Mouse (Mus musculus) 3T3-L1 (cell line): ENCODE results near the gene Iffo2.
A peak's percentile ranks its signal among the peaks of the same experiment; 100 is the strongest.

Source experiments
- DNase-seq: peaks from one replicate; pipeline ENCODE4 v3.0.0-alpha.2; 2015; ENCODE audit warnings: low read depth, low spot score

The Iffo2 gene

GRCm38 (mm10) chr4:139581427-139582051, 51.2 kb downstream of the Iffo2 start:
- peak; percentile 58 for DNase-seq

- no peak for DNase-seq
Observed at GRCm38 (mm10) chr4:139582346-139582745, 52.0 kb downstream of the Iffo2 start.

GRCm38 (mm10) chr4:139582903-139583302, 52.6 kb downstream of the Iffo2 start:
- DNase-seq, result no peak

GRCm38 (mm10) chr4:139583629-139584245, 53.4 kb downstream of the Iffo2 start:
- peak; percentile 75 for DNase-seq

GRCm38 (mm10) chr4:139584704-139585103, 54.4 kb downstream of the Iffo2 start:
- no peak for DNase-seq

GRCm38 (mm10) chr4:139585713-139586112, 55.4 kb downstream of the Iffo2 start:
- DNase-seq, result no peak

- no peak for DNase-seq
Observed at GRCm38 (mm10) chr4:139587370-139587769, 57.0 kb downstream of the Iffo2 start.

GRCm38 (mm10) chr4:139587773-139588172, 57.4 kb downstream of the Iffo2 start:
- no peak for DNase-seq

GRCm38 (mm10) chr4:139589351-139590027, 59.1 kb downstream of the Iffo2 start:
- DNase-seq, result no peak

- DNase-seq, result no peak
Observed at GRCm38 (mm10) chr4:139590446-139590845, 60.1 kb downstream of the Iffo2 start.

- no peak for DNase-seq
Observed at GRCm38 (mm10) chr4:139592895-139593294, 62.5 kb downstream of the Iffo2 start.

- no peak for DNase-seq
Observed at GRCm38 (mm10) chr4:139593383-139593782, 63.0 kb downstream of the Iffo2 start.

GRCm38 (mm10) chr4:139594062-139594461, 63.7 kb downstream of the Iffo2 start:
- no peak for DNase-seq

GRCm38 (mm10) chr4:139596715-139597114, 66.4 kb downstream of the Iffo2 start:
- no peak for DNase-seq

- no peak for DNase-seq
Observed at GRCm38 (mm10) chr4:139597286-139598284, 67.2 kb downstream of the Iffo2 start.

- DNase-seq, result peak; percentile 61
Observed at GRCm38 (mm10) chr4:139598356-139598755, 68.0 kb downstream of the Iffo2 start.

GRCm38 (mm10) chr4:139598950-139599518, 68.7 kb downstream of the Iffo2 start:
- peak; percentile 100 for DNase-seq

- peak; percentile 78 for DNase-seq
Observed at GRCm38 (mm10) chr4:139601519-139602356, 71.4 kb downstream of the Iffo2 start.

GRCm38 (mm10) chr4:139602357-139603244, 72.3 kb downstream of the Iffo2 start, which contains the start of gene Gm21969:
Gene Gm21969, plus strand, starts transcription at chr4:139603186.
- DNase-seq, result peak; percentile 76
